In genomic region chr19:46041933-46042475, GRCm38 (mm10) we compare ENCODE assay signal across 8 mouse cellular contexts. TPM values are rescaled to one million over a fixed set of nuclear protein-coding genes. Genes with fewer than 3 reads are reported as not detected.
A peak's percentile ranks its signal among the peaks of the same experiment; 100 is the strongest.
DNase-seq lines count a peak whose midpoint lies in the region; ATAC-seq and TF ChIP-seq lines count a peak whose summit lies in the region.

No protein-coding gene starts in this region.

- ATAC-seq in embryonic facial prominence, embryonic 14.5 days (ENCODE audit: low read depth) = peak; percentile 24
- ATAC-seq in heart, embryonic 15.5 days (replicated peaks; ENCODE audit: insufficient number of reproducible peaks, insufficient read depth, low FRiP score, low read depth) = peak; percentile 20
- no peak for ATAC-seq in liver, embryonic 15.5 days (ENCODE audit: insufficient read depth)
- ATAC-seq in neural tube, embryonic 13.5 days (ENCODE audit: low read depth) = peak; percentile 51

- DNase-seq in spleen, adult 2 months (ENCODE audit: low read depth in 1 of 2, low spot score in 2 of 2) = peak in 1 of 2 experiments; percentile 41
- DNase-seq in spleen, adult 12 weeks (ENCODE audit: low spot score) = no peak
- DNase-seq in embryonic facial prominence, embryonic 14.5 days (ENCODE audit: low spot score) = peak; percentile 93
- DNase-seq in kidney, postnatal 14 days = peak; percentile 94
- DNase-seq in thymus, postnatal 0 days (ENCODE audit: low spot score) = peak; percentile 53

- peak overlapping the region; percentile 49 for H3K9ac ChIP-seq in embryonic facial prominence, embryonic 14.5 days (ENCODE audit: low read depth, low read length)
- peak overlapping the region; percentile 83 for H3K9ac ChIP-seq in heart, embryonic 15.5 days
- peak overlapping the region; percentile 51 for H3K9ac ChIP-seq in liver, embryonic 15.5 days
- H3K9ac ChIP-seq in neural tube, embryonic 13.5 days = peak overlapping the region; percentile 99

- no peak for TF ChIP-seq POLR2A in spleen, adult 2 months (IDR thresholded peaks at IDR 0.05; ENCODE audit: low read depth, low read length)

- H3K9me3 ChIP-seq in embryonic facial prominence, embryonic 14.5 days (ENCODE audit: control insufficient read depth, low read length) = no peaks in the 10 kb centered on the region
- H3K9me3 ChIP-seq in heart, embryonic 15.5 days (replicated peaks) = no peaks in the 10 kb centered on the region
- no peaks in the 10 kb centered on the region for H3K9me3 ChIP-seq in liver, embryonic 15.5 days (replicated peaks)
- H3K9me3 ChIP-seq in neural tube, embryonic 13.5 days = no peaks in the 10 kb centered on the region

- no peak for TF ChIP-seq CTCF in spleen, adult 2 months (IDR thresholded peaks at IDR 0.05; ENCODE audit: extremely low read depth, insufficient read depth, insufficient read length, insufficient replicate concordance)

- WGBS in spleen, adult 2 months = 3% methylated on average over 14 of the region's 14 CpGs
- WGBS in embryonic facial prominence, embryonic 14.5 days = 4% methylated on average over 9 of the region's 14 CpGs
- WGBS in heart, embryonic 15.5 days = 3% methylated on average over 14 of the region's 14 CpGs
- WGBS in liver, embryonic 15.5 days (ENCODE audit: insufficient replicate concordance) = under 1% methylated on average over 14 of the region's 14 CpGs
- WGBS in neural tube, embryonic 13.5 days = 0% methylated on average over 14 of the region's 14 CpGs

- H3K36me3 ChIP-seq in spleen, adult 2 months (ENCODE audit: control insufficient read depth, insufficient read depth, low read length) = no peaks in the 10 kb centered on the region
- no peaks in the 10 kb centered on the region for H3K36me3 ChIP-seq in embryonic facial prominence, embryonic 14.5 days (ENCODE audit: control insufficient read depth, insufficient read depth, low read length)
- no peaks in the 10 kb centered on the region for H3K36me3 ChIP-seq in heart, embryonic 15.5 days
- H3K36me3 ChIP-seq in liver, embryonic 15.5 days (replicated peaks) = no peaks in the 10 kb centered on the region
- no peaks in the 10 kb centered on the region for H3K36me3 ChIP-seq in neural tube, embryonic 13.5 days

- H3K4me2 ChIP-seq in embryonic facial prominence, embryonic 14.5 days (ENCODE audit: low read depth, low read length) = peak overlapping the region; percentile 87
- peak overlapping the region; percentile 85 for H3K4me2 ChIP-seq in heart, embryonic 15.5 days
- peak overlapping the region; percentile 99 for H3K4me2 ChIP-seq in liver, embryonic 15.5 days
- peak overlapping the region; percentile 100 for H3K4me2 ChIP-seq in neural tube, embryonic 13.5 days

- no peaks in the 10 kb centered on the region for H3K27me3 ChIP-seq in spleen, adult 2 months (ENCODE audit: control insufficient read depth, insufficient read depth, low read length)
- no peaks in the 10 kb centered on the region for H3K27me3 ChIP-seq in embryonic facial prominence, embryonic 14.5 days (replicated peaks; ENCODE audit: control insufficient read depth, insufficient read depth, low read length)
- no peaks in the 10 kb centered on the region for H3K27me3 ChIP-seq in heart, embryonic 15.5 days
- peaks cover 24% of the 10 kb centered on the region for H3K27me3 ChIP-seq in liver, embryonic 15.5 days
- no peaks in the 10 kb centered on the region for H3K27me3 ChIP-seq in neural tube, embryonic 13.5 days

- H3K4me3 ChIP-seq in spleen, adult 2 months (ENCODE audit: extremely low read depth, insufficient read depth, insufficient read length) = peak overlapping the region; percentile 5; the same call in 1 of the 2 replicates
- peak overlapping the region; percentile 98 for H3K4me3 ChIP-seq in embryonic facial prominence, embryonic 14.5 days (ENCODE audit: low read depth, low read length)
- peak overlapping the region; percentile 85 for H3K4me3 ChIP-seq in heart, embryonic 15.5 days
- H3K4me3 ChIP-seq in liver, embryonic 15.5 days (replicated peaks) = peak overlapping the region; percentile 25
- H3K4me3 ChIP-seq in neural tube, embryonic 13.5 days = peak overlapping the region; percentile 95

- H3K27ac ChIP-seq in spleen, adult 2 months (ENCODE audit: insufficient read depth, low read length) = peak overlapping the region; percentile 61
- H3K27ac ChIP-seq in embryonic facial prominence, embryonic 14.5 days (replicated peaks; ENCODE audit: low read depth, low read length) = peak overlapping the region; percentile 99
- peak overlapping the region; percentile 98 for H3K27ac ChIP-seq in heart, embryonic 15.5 days
- peak overlapping the region; percentile 93 for H3K27ac ChIP-seq in liver, embryonic 15.5 days (replicated peaks)
- peak overlapping the region; percentile 99 for H3K27ac ChIP-seq in neural tube, embryonic 13.5 days (replicated peaks)

- H3K4me1 ChIP-seq in spleen, adult 2 months (ENCODE audit: control insufficient read depth, insufficient read depth, insufficient read length) = peaks cover 49% of the 10 kb centered on the region; the same call in 1 of the 2 replicates
- H3K4me1 ChIP-seq in embryonic facial prominence, embryonic 14.5 days (ENCODE audit: control insufficient read depth, insufficient read depth, low read length) = peaks cover 57% of the 10 kb centered on the region
- H3K4me1 ChIP-seq in heart, embryonic 15.5 days (replicated peaks) = peaks cover 80% of the 10 kb centered on the region
- H3K4me1 ChIP-seq in liver, embryonic 15.5 days (replicated peaks) = peaks cover 88% of the 10 kb centered on the region
- H3K4me1 ChIP-seq in neural tube, embryonic 13.5 days (replicated peaks) = peaks cover 80% of the 10 kb centered on the region

RNA-seq across cellular contexts. Expression of gene Pprc1, which starts 2.7 kb away (rescaled TPM):
- polyA plus RNA-seq in spleen, adult 2 months (2012; rRNA removed) = 28.5 and 30.7 TPM in 2 replicates
- 41.8 and 41.9 TPM in 2 replicates for polyA plus RNA-seq in embryonic facial prominence, embryonic 14.5 days (2014; fragmentation: Nextera tagmentation; extraction: Ambion mirVana)
- polyA plus RNA-seq in heart, embryonic 15.5 days (2015; fragmentation: Nextera tagmentation; extraction: Ambion mirVana) = 17.7 and 25.8 TPM in 2 replicates
- polyA plus RNA-seq in liver, embryonic 15.5 days (2015; fragmentation: Nextera tagmentation; extraction: Ambion mirVana) = 15.7 and 17.0 TPM in 2 replicates
- 17.1 and 25.1 TPM in 2 replicates for polyA plus RNA-seq in neural tube, embryonic 13.5 days (2015; fragmentation: Nextera tagmentation; extraction: Ambion mirVana)
- polyA plus RNA-seq in thymus, postnatal 0 days (2015; fragmentation: Nextera tagmentation; extraction: Ambion mirVana) = 11.6 and 12.8 TPM in 2 replicates

RNA-seq across cellular contexts. Expression of gene Ldb1, which starts 3.0 kb away (rescaled TPM):
- polyA plus RNA-seq in spleen, adult 2 months (2012; rRNA removed) = 224 and 270 TPM in 2 replicates
- 80.6 and 82.0 TPM in 2 replicates for polyA plus RNA-seq in embryonic facial prominence, embryonic 14.5 days (2014; fragmentation: Nextera tagmentation; extraction: Ambion mirVana)
- 64.5 and 78.7 TPM in 2 replicates for polyA plus RNA-seq in heart, embryonic 15.5 days (2015; fragmentation: Nextera tagmentation; extraction: Ambion mirVana)
- 27.0 and 31.2 TPM in 2 replicates for polyA plus RNA-seq in liver, embryonic 15.5 days (2015; fragmentation: Nextera tagmentation; extraction: Ambion mirVana)
- polyA plus RNA-seq in neural tube, embryonic 13.5 days (2015; fragmentation: Nextera tagmentation; extraction: Ambion mirVana) = 128 and 132 TPM in 2 replicates
- polyA plus RNA-seq in thymus, postnatal 0 days (2015; fragmentation: Nextera tagmentation; extraction: Ambion mirVana) = 140 and 157 TPM in 2 replicates

RNA-seq across cellular contexts. Expression of gene Nolc1, which starts 33.7 kb away (rescaled TPM):
- 10.3 TPM in 2 replicates for polyA plus RNA-seq in spleen, adult 2 months (2012; rRNA removed)
- polyA plus RNA-seq in embryonic facial prominence, embryonic 14.5 days (2014; fragmentation: Nextera tagmentation; extraction: Ambion mirVana) = 77.1 and 82.2 TPM in 2 replicates
- 37.0 and 46.9 TPM in 2 replicates for polyA plus RNA-seq in heart, embryonic 15.5 days (2015; fragmentation: Nextera tagmentation; extraction: Ambion mirVana)
- 47.3 and 48.8 TPM in 2 replicates for polyA plus RNA-seq in liver, embryonic 15.5 days (2015; fragmentation: Nextera tagmentation; extraction: Ambion mirVana)
- polyA plus RNA-seq in neural tube, embryonic 13.5 days (2015; fragmentation: Nextera tagmentation; extraction: Ambion mirVana) = 60.1 and 73.6 TPM in 2 replicates
- 90.2 and 102 TPM in 2 replicates for polyA plus RNA-seq in thymus, postnatal 0 days (2015; fragmentation: Nextera tagmentation; extraction: Ambion mirVana)

RNA-seq across cellular contexts. Expression of gene Hps6, which starts 38.7 kb away (rescaled TPM):
- polyA plus RNA-seq in spleen, adult 2 months (2012; rRNA removed) = 7.4 and 8.8 TPM in 2 replicates
- 4.5 and 6.4 TPM in 2 replicates for polyA plus RNA-seq in embryonic facial prominence, embryonic 14.5 days (2014; fragmentation: Nextera tagmentation; extraction: Ambion mirVana)
- polyA plus RNA-seq in heart, embryonic 15.5 days (2015; fragmentation: Nextera tagmentation; extraction: Ambion mirVana) = 6.5 and 7.5 TPM in 2 replicates
- polyA plus RNA-seq in liver, embryonic 15.5 days (2015; fragmentation: Nextera tagmentation; extraction: Ambion mirVana) = 3.0 and 3.2 TPM in 2 replicates
- 4.0 and 4.7 TPM in 2 replicates for polyA plus RNA-seq in neural tube, embryonic 13.5 days (2015; fragmentation: Nextera tagmentation; extraction: Ambion mirVana)
- polyA plus RNA-seq in thymus, postnatal 0 days (2015; fragmentation: Nextera tagmentation; extraction: Ambion mirVana) = 7.5 and 8.0 TPM in 2 replicates

RNA-seq across cellular contexts. Expression of gene Armh3, which starts 43.7 kb away (rescaled TPM):
- polyA plus RNA-seq in spleen, adult 2 months (2012; rRNA removed) = 5.6 TPM in 2 replicates
- 13.7 and 15.2 TPM in 2 replicates for polyA plus RNA-seq in embryonic facial prominence, embryonic 14.5 days (2014; fragmentation: Nextera tagmentation; extraction: Ambion mirVana)
- 12.2 and 15.3 TPM in 2 replicates for polyA plus RNA-seq in heart, embryonic 15.5 days (2015; fragmentation: Nextera tagmentation; extraction: Ambion mirVana)
- polyA plus RNA-seq in liver, embryonic 15.5 days (2015; fragmentation: Nextera tagmentation; extraction: Ambion mirVana) = 4.0 and 4.1 TPM in 2 replicates
- polyA plus RNA-seq in neural tube, embryonic 13.5 days (2015; fragmentation: Nextera tagmentation; extraction: Ambion mirVana) = 24.8 and 25.0 TPM in 2 replicates
- 10.4 and 10.7 TPM in 2 replicates for polyA plus RNA-seq in thymus, postnatal 0 days (2015; fragmentation: Nextera tagmentation; extraction: Ambion mirVana)

Comparison
In these comparisons a context has a peak if more than half of its experiments do, and no peak if none do; other contexts are left out.
1. H3K4me3 ChIP-seq: peak in every context shown above with its lines; median percentile 98 in embryonic facial prominence, embryonic 14.5 days; 95 in neural tube, embryonic 13.5 days; 85 in heart, embryonic 15.5 days; 25 in liver, embryonic 15.5 days; 5 in spleen, adult 2 months.
2. H3K9ac ChIP-seq: peak in every context shown above with its lines; median percentile 99 in neural tube, embryonic 13.5 days; 83 in heart, embryonic 15.5 days; 51 in liver, embryonic 15.5 days; 49 in embryonic facial prominence, embryonic 14.5 days.